Mouse (Mus musculus) cerebellum, adult (tissue): ENCODE measurements around the gene Reep3.

ENCODE experiments used
- ATAC-seq: cut with Nextera tagmentation; 2 replicates; pipeline ENCODE4 v1.9.2; 2017; ENCODE audit warnings: mild to moderate bottlenecking, moderate library complexity, mixed read lengths; ENCODE audit not compliant: insufficient number of reproducible peaks, low FRiP score, low TSS enrichment

Reep3 gene

DNA sequence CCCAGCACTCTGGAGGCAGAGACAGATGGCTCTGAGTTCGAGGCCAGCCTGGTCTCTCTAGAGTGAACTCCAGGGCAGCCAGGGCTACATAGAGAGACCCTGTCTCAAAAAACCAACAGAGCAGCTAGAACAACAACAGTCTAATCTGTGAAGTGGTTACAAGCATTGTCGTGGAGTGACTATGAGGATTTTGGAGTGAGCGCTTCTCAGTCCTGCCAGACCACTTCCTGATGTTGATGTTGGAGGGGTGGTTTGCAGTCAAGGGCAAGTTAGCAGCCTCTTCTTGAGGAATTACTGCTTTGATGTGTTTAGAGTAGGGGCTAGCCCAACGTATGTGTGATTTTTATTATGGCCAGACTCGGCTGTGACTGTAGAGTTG is 15.0 kb upstream of the Reep3 start:
- ATAC-seq, result no peak

- ATAC-seq, result no peak
These were observed 14.5 kb upstream of the Reep3 start for GRCm38 (mm10) chr10:67111044-67111798.

DNA sequence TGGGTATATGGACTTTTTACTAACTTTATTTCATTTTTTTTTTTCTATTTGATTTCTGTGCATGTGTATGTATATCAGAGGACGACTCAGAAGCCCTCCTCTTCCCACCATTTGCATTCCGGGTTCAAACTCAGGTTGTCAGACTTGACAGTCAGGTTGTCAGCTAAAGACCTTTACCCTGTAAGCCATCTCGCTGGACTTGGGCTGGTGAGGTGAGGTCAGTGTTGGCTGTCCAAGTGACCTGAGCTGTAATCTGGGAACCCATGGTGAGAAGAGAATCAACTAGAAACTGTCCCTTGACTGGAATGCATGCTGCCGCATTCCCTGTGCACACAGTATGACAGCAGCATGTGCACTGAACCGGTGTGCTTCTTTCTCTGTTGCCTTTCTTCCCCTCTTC is 12.9 kb upstream of the Reep3 start:
- ATAC-seq, result no peak

GRCm38 (mm10) chr10:67108096-67108495 is 11.4 kb upstream of the Reep3 start:
- ATAC-seq, result no peak

DNA sequence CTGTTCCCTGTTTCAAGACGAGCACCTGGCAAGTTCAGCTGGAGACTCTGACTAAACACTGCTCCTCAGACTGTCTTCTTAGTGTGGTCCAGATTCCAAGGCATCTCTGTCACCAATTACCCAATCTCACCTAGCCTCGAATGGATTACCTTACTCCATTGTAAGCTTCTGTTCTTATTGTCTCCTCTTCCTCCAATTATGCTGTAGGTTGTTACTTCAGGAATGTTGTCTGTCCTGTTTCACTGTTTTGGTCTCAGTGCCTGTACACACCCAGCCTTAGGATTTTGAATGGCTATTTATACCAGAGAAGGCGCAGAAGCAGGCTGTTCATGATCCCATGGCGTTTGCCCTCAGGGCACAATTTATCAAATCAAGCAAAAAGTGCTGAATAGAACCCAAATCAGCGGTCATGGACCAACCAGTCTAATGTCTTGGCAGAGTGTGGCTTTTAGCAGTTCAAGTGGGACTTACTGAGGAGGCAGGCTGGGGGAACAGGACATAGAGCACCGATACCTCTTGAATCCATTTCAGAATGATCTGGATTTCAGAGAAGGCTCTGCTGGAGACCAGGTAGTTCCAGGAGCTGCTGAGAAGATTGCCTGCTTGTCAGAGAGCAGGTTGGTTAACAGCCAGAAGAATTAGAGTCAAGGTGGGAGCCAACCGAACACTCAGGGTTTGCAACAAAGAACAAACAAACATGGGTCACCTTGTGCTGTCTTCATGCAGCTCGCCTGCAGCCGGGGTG is 10.4 kb upstream of the Reep3 start:
- no peak for ATAC-seq

DNA sequence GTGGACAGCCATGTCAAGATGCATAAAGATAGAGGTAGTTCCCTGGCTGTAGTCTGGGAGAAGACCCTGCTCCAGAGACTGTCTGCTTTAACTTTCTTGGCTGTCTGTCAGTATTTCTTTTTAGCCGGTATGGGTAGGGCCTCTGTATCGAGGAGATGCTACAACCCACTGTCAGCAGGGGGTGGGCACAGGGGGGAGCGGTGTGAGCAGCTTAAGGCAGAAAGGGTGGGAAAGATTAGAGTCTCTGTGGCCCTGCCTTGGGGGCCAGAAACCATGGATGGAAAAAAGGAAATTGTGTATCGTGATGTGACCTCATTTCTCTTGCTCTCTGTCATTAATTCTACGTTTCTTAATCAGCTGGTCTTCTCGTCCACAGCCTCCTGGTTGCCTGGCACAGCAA is 9.7 kb upstream of the Reep3 start:
- no peak for ATAC-seq

DNA sequence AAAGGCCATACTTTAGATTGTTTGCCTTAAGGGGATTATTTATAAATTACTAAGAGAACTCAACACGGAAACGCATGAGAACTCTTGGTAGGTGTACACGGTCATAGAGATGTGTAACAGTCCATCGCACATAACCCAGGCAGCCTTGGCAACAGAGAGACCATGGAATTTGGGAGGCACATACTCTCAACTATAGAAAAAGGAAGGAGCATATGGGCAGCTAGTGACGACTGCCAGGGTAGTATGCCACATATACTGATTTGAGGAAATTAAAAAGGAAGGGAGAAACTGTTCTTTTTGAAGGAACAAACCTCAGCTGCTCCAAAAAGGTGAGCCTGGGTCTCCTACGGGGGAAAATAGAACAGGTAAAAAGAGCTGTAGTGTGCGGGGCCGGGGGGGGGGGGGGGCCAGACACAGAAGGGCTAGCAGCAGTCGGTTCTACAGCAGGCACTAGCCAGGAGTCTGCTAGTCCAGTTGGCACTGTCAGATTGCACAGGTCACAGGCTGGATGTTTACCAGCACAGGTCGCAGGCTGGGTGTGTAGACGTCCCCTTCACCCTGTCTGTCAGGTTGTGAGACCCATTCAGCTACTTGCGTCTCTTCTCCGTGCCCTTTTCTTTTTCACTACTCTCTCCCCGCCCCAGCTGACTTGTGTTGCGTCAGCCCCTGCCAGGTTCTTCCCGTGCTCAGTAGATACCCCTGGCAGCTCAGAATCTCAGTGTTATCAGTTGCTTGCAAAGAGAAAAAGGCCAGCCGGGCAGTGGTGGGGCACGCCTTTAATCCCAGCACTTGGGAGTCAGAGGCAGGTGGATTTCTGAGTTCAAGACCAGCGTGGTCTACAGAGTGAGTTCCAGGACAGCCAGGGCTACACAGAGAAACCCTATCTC is 8.8 kb upstream of the Reep3 start:
- ATAC-seq, result peak; percentile 77

DNA sequence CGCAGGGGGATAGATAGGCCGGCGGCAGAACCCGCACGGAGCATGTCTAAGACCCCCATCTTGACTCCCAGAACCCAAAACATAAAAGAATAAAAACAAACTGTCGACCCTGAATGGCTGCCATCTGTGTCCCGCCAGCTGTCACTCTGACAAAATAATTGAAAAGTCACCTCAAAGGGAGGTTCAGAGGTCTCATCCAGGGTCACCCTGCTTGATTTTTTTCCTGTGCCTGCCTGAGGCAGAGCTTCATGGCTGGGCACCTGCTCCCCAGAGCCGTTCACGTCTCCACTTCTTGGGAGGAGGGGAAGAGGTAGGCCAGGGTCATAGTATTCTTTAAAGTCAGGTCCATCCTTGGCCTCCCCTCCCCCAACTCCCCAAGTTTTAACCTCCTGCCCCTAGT is 7.8 kb upstream of the Reep3 start:
- ATAC-seq, result no peak

- ATAC-seq, result no peak
These were observed 4.1 kb upstream of the Reep3 start for GRCm38 (mm10) chr10:67100831-67101251.

DNA sequence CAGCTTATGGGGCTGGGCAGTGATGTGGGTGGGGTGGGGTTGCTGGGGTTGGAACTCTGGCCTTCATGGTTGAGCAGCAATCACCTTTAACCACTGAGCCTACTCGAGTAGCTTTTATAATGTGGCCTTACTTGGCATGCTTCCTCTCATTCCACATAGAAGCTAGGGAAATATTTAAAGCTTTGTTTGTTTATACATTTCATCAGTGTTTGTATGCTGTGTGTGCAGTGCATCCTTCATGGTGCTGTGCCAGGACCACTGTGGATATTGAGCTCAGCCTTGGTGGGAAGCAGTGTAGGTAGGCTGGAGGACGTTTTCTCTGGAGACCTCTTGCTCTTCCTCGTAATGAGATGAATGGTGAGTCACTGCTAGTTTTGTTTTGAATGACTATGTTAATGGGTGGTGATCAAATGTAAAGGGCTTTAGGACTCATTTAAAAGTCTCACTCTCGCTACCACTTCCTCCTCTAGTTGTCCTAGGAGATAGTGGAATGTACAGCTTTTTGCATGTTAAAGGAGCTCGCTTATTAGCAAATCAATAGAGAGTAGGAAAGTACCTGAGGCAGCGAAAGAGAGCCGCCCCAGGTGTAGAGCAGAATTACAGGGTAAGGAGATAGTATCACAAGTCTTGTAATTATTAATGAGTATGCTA is 3.4 kb upstream of the Reep3 start:
- ATAC-seq, result no peak

- ATAC-seq, result no peak
These were observed 2.6 kb upstream of the Reep3 start for GRCm38 (mm10) chr10:67099183-67099929.

- ATAC-seq, result no peak
These were observed 1.8 kb upstream of the Reep3 start for GRCm38 (mm10) chr10:67098408-67099050.

DNA sequence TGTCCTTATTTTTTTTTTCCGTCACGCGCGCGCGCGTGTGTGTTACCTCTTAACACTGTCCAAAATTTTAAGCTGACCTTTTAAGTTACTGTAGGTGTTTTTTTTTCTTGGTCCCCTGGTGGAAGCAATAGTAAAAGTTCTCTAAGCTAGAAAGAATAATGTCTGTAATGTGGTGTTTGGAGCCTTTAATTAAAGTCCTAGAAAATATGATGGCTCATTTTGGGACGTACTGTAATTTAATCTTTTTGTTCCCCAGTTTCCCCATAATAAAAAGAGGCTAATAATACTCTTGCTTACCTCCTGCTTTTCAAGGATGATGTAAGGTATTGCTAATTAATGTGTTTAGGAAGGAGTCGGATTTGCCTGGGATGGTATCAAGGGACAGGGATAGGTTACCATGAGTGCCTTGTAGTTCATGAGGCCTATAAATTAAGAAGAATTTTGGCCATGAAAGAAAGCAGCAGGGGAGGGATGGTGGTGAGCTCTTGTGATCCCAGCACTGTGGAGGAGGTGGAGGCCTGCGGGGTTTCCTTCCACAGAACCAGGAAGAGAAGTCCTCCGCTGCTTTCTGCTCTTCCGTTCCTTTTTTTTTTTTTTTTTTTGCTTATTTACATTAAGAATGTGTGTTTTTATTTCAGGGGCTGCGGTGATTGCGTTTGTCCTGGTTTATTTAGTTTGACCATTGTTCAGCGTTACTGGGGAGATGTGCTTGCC is 849 bp upstream of the Reep3 start:
- no peak for ATAC-seq

- ATAC-seq, result peak; percentile 83
These were observed 736 bp downstream of the Reep3 start, which contains the start of gene Jmjd1c for GRCm38 (mm10) chr10:67095798-67096620. TSS of gene Jmjd1c (plus strand) at chr10:67096125.

GRCm38 (mm10) chr10:67094922-67095321 is 1.8 kb downstream of the Reep3 start:
- ATAC-seq, result no peak

DNA sequence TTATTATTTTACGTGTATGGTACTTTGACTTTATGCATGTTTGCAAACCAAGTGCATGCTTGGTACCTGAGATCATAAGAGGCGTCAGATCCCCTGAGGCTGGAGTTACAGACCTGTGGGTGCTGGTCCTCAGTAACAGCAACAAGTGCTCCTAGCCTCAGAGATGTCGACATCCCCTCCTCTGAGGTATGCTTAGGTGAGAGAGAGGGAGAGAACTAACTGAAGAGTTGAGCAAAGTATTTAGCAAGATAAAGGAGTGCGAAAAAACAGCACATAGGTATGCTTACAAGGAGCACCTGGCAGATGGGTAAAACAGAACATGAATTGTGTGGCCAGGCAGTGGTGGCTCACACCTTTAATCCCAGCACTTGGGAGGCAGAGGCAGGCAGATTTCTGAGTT is 6.1 kb downstream of the Reep3 start:
- no peak for ATAC-seq

DNA sequence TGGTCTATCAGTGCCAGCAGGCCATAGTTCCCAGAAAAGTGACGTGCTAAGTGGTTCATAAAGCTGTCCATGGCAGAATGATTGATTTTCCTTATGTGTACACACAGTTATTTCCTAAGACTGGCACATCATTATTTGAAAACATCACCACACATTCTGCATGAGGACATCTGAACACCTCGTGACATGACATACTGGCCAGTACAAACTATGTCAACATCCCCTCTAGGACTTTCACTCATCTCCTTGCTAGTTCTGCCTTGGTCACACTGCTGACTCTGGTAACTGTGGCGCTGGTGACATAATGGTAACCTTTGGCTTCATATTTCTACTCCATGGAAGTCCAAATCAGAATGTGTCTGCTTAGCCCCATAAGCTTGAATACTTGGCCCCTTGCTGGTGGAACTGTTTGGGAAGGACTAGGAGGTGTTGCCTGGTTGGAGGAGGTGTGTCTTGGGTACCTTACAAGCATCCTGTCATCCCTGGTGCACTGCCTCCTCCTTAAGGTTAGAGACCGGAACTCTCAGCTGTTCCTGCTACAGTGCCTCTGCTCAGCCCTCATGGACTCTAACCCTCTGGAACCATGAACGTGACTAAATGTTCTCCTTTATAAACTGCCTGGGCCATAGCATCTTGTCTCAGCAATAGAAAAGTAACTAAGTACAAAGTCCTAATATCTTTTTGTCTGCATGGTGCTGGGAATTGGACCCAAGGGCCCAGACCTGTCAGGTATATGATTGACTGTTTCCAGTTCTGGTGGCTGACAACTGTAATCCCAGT is 9.1 kb downstream of the Reep3 start:
- ATAC-seq, result no peak
